Mouse (Mus musculus) hindbrain, embryonic 11.5 days (tissue): ENCODE measurements around the gene Rnpepl1. TPM values are rescaled to one million over a fixed set of nuclear protein-coding genes. Genes with fewer than 3 reads are reported as not detected.

ENCODE experiments used
- ATAC-seq: fragments of 200-750 bp; cut with Nextera tagmentation; 2 replicates; pipeline ENCODE4 v1.8.0; 2017; ENCODE audit warnings: mild to moderate bottlenecking, moderate TSS enrichment, moderate library complexity; ENCODE audit not compliant: low FRiP score
- DNase-seq: peaks from one replicate; pipeline ENCODE4 v3.0.0-alpha.2; 2015; ENCODE audit warnings: low spot score
- H3K27ac ChIP-seq: fragments of 300-500 bp; sonication (generic); 2 replicates; pipeline ENCODE4 v1.5.1; 2014; ENCODE audit warnings: mild to moderate bottlenecking, low read depth, low read length
- H3K27me3 ChIP-seq: fragments of 300-500 bp; sonication (generic); 2 replicates; pipeline ENCODE4 v1.6.1; 2014; ENCODE audit warnings: mild to moderate bottlenecking, low read length, moderate library complexity, mixed read lengths; ENCODE audit not compliant: control insufficient read depth, insufficient read depth
- H3K36me3 ChIP-seq: fragments of 300-500 bp; sonication (generic); 2 replicates; pipeline ENCODE4 v1.6.1; 2014; ENCODE audit warnings: mild to moderate bottlenecking, low read length, moderate library complexity, mixed read lengths; ENCODE audit not compliant: control insufficient read depth, insufficient read depth
- H3K4me1 ChIP-seq: fragments of 300-500 bp; sonication (generic); replicated peaks from 2 replicates; pipeline ENCODE4 v1.6.1; 2014; ENCODE audit warnings: low read length, mixed read lengths; ENCODE audit not compliant: control insufficient read depth, insufficient read depth
- H3K4me2 ChIP-seq: fragments of 300-500 bp; sonication (generic); replicated peaks from 2 replicates; pipeline ENCODE4 v1.6.1; 2014; ENCODE audit warnings: mild to moderate bottlenecking, low read depth, low read length
- H3K4me3 ChIP-seq: fragments of 300-500 bp; sonication (generic); 2 replicates; pipeline ENCODE4 v1.5.1; 2014; ENCODE audit warnings: low read depth, low read length
- H3K9ac ChIP-seq: fragments of 300-500 bp; sonication (generic); 2 replicates; pipeline ENCODE4 v1.6.1; 2014; ENCODE audit warnings: low read depth, low read length
- H3K9me3 ChIP-seq: fragments of 300-500 bp; sonication (generic); 2 replicates; pipeline ENCODE4 v1.6.1; 2016; ENCODE audit warnings: low read length; ENCODE audit not compliant: control insufficient read depth
- WGBS: fragments of 180-500 bp; shearing (Covaris S2); extraction: QIAGEN DNeasy Blood & Tissue Kit; methylation state at CpG from one replicate; pipeline ENCODE4 v1.1.7; 2014; 5-methylcytosine and 5-hydroxymethylcytosine counted together
- polyA plus RNA-seq: library from polyadenylated mRNA; unstranded; fragments of >200 nt; fragmentation: Nextera tagmentation; extraction: Ambion mirVana; gene quantifications from 2 replicates; pipeline ENCODE4 v1.2.1, GENCODE M21; 2014

Rnpepl1 gene
- polyA plus RNA-seq: 14.3 and 15.6 TPM in 2 replicates

GRCm38 (mm10) chr1:92910239-92910885 lies at the start of gene Rnpepl1:
Rnpepl1 (plus strand) TSS chr1:92910783.
- Histone ChIP-seq H3K36me3 (0 out of 2 replicates have a peak, but pooled peaks cover 3% of the 10 kb centered on the region), H3K4me3 (peak within 1 kb of the TSS; percentile 86), H3K9me3 (no peaks in the 10 kb centered on the region), H3K9ac (peak within 1 kb of the TSS; percentile 90), H3K27ac (peak within 1 kb of the TSS; percentile 88), H3K4me1 (peaks cover 10% of the 10 kb centered on the region), H3K27me3 (peaks cover 5% of the 10 kb centered on the region; the same call in 1 of the 2 replicates), H3K4me2 (peak within 1 kb of the TSS; percentile 96)
- DNase-seq (peak; percentile 87), ATAC-seq (peak; percentile 68)
- under 1% methylated on average over 30 of the region's 57 CpGs for WGBS

DNA sequence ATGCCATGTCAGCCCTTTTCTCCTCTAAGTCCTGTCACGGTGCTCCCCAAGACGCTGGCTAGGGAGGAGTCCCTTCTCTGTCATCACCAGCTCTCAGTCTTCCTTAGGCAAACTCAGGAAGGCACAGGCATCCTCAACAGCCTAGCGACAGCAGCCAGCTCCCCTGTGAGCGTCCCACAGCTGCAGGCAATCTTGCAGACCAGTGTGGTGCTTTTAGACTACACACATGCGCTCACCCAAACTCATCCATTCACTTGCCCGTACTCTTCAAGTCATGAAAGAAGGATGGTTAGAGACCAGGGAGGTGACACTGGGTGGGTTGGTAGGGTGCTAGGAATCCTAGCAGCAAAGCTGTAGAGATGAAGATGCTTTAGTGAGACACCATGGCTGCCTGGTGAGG lies 49.1 kb upstream of the Rnpepl1 start:
- Histone ChIP-seq H3K4me2 (no peak overlapping the region), H3K27ac (no peak overlapping the region), H3K27me3 (no peaks in the 10 kb centered on the region), H3K4me3 (no peak overlapping the region), H3K9ac (no peak overlapping the region), H3K36me3 (peaks cover 9% of the 10 kb centered on the region; the same call in 1 of the 2 replicates), H3K4me1 (no peaks in the 10 kb centered on the region), H3K9me3 (no peaks in the 10 kb centered on the region)
- WGBS: 74% methylated on average over 6 of the region's 6 CpGs
- no peak for ATAC-seq
- no peak for DNase-seq

DNA sequence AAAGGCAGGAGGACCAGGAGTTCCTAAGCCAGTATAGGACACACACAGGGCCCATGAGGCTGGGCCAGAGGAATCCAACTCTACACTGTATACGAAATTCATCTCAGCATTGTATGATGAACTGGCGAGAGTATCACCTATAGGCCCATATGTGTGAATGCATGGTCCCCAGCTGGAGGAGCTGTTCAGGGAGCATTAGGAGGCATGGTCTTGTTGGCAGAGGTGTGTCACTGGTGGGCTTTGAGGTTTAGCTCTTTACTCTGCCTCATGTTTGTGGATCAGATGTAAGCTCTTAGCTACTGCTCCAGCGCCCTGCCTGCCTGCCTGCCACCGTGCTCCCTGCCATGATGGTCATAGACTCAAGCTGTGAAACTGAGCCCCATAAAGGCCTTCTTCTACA lies 47.3 kb upstream of the Rnpepl1 start:
- Histone ChIP-seq H3K27me3 (no peaks in the 10 kb centered on the region), H3K9ac (no peak overlapping the region), H3K4me2 (no peak overlapping the region), H3K4me1 (no peaks in the 10 kb centered on the region), H3K36me3 (0 out of 2 replicates have a peak, but pooled peaks cover 3% of the 10 kb centered on the region), H3K4me3 (no peak overlapping the region), H3K27ac (no peak overlapping the region), H3K9me3 (no peaks in the 10 kb centered on the region)
- no peak for ATAC-seq
- DNase-seq: no peak
- 84% methylated on average over 4 of the region's 4 CpGs for WGBS

- ATAC-seq (no peak), DNase-seq (no peak)
- H3K27ac ChIP-seq: no peak overlapping the region
- H3K9me3 ChIP-seq: no peaks in the 10 kb centered on the region
- H3K9ac ChIP-seq: no peak overlapping the region
- H3K4me2 ChIP-seq: no peak overlapping the region
- 75% methylated on average over 2 of the region's 2 CpGs for WGBS
- H3K4me3 ChIP-seq: no peak overlapping the region
- no peaks in the 10 kb centered on the region for H3K27me3 ChIP-seq
- no peaks in the 10 kb centered on the region for H3K4me1 ChIP-seq
- H3K36me3 ChIP-seq: no peaks in the 10 kb centered on the region
These were observed 44.4 kb upstream of the Rnpepl1 start for GRCm38 (mm10) chr1:92866170-92866569.

GRCm38 (mm10) chr1:92869985-92870384 lies 40.6 kb upstream of the Rnpepl1 start:
- H3K4me1 ChIP-seq: no peaks in the 10 kb centered on the region
- 80% methylated on average over 2 of the region's 2 CpGs for WGBS
- no peaks in the 10 kb centered on the region for H3K27me3 ChIP-seq
- no peak for ATAC-seq
- H3K4me3 ChIP-seq: no peak overlapping the region
- no peak overlapping the region for H3K4me2 ChIP-seq
- no peak overlapping the region for H3K27ac ChIP-seq
- H3K36me3 ChIP-seq: no peaks in the 10 kb centered on the region
- H3K9ac ChIP-seq: no peak overlapping the region
- H3K9me3 ChIP-seq: no peaks in the 10 kb centered on the region
- DNase-seq: no peak

- Histone ChIP-seq H3K4me2 (no peak overlapping the region), H3K27me3 (no peaks in the 10 kb centered on the region), H3K36me3 (no peaks in the 10 kb centered on the region), H3K27ac (no peak overlapping the region), H3K4me1 (no peaks in the 10 kb centered on the region), H3K9me3 (no peaks in the 10 kb centered on the region), H3K9ac (no peak overlapping the region), H3K4me3 (no peak overlapping the region)
- DNase-seq (no peak), ATAC-seq (no peak)
- 86% methylated on average over 7 of the region's 7 CpGs for WGBS
These were observed 37.9 kb upstream of the Rnpepl1 start for GRCm38 (mm10) chr1:92872666-92873065.

DNA sequence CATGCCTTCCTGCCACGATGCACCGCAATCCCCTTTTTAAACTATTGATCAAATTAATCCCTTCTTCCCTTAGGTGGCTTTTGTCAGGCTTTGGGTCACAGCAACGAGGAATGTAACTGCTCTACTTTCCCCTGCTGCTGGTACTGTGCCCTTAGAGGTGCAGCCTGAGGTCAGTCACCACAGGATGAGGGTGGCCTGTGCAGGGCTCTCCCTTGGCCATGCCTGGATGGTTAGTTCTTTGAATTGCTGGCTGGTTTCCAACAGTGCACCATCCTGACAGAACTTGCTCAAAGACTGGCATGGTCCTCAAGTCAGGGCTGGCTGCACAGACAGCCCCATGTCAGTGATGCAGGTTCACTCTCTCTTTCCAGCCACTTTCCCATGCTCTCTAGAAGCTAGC lies 36.6 kb upstream of the Rnpepl1 start:
- Histone ChIP-seq H3K4me3 (no peak overlapping the region), H3K4me1 (no peaks in the 10 kb centered on the region), H3K27me3 (no peaks in the 10 kb centered on the region), H3K4me2 (no peak overlapping the region), H3K9ac (no peak overlapping the region), H3K9me3 (no peaks in the 10 kb centered on the region), H3K36me3 (no peaks in the 10 kb centered on the region), H3K27ac (no peak overlapping the region)
- 81% methylated on average over 3 of the region's 3 CpGs for WGBS
- ATAC-seq (no peak), DNase-seq (no peak)

GRCm38 (mm10) chr1:92875360-92876111 lies 35.0 kb upstream of the Rnpepl1 start:
- ATAC-seq (no peak), DNase-seq (no peak)
- no peak overlapping the region for H3K4me3 ChIP-seq
- H3K9me3 ChIP-seq: no peaks in the 10 kb centered on the region
- no peak overlapping the region for H3K27ac ChIP-seq
- no peaks in the 10 kb centered on the region for H3K36me3 ChIP-seq
- no peaks in the 10 kb centered on the region for H3K4me1 ChIP-seq
- H3K9ac ChIP-seq: no peak overlapping the region
- H3K27me3 ChIP-seq: no peaks in the 10 kb centered on the region
- 91% methylated on average over 8 of the region's 8 CpGs for WGBS
- H3K4me2 ChIP-seq: no peak overlapping the region
